Mouse (Mus musculus) midbrain, embryonic 11.5 days (tissue): ENCODE measurements at regions not wholly inside any gene's neighbourhood (a gene's known extent, or its start where the extent isn't known, plus 50 kb on each side); places are given as distances from the start of the nearest gene placed in this dataset.

ENCODE experiments used
- ATAC-seq: fragments of 200-750 bp; cut with Nextera tagmentation; 2 replicates; pipeline ENCODE4 v1.8.0; 2017; ENCODE audit warnings: moderate TSS enrichment, moderate library complexity; ENCODE audit not compliant: low FRiP score
- DNase-seq: peaks from one replicate; pipeline ENCODE4 v3.0.0; 2015; ENCODE audit warnings: low spot score; ENCODE audit errors: missing footprints
- H3K27ac ChIP-seq: fragments of 300-500 bp; sonication (generic); 2 replicates; pipeline ENCODE4 v1.5.1; 2014; ENCODE audit warnings: low read depth, low read length
- H3K27me3 ChIP-seq: fragments of 300-500 bp; sonication (generic); 2 replicates; pipeline ENCODE4 v1.6.1; 2014; ENCODE audit warnings: mild to moderate bottlenecking, low read length, moderate library complexity, mixed read lengths; ENCODE audit not compliant: control insufficient read depth, insufficient read depth
- H3K36me3 ChIP-seq: fragments of 300-500 bp; sonication (generic); 2 replicates; pipeline ENCODE4 v1.6.1; 2014; ENCODE audit warnings: mild to moderate bottlenecking, low read length, moderate library complexity, mixed read lengths; ENCODE audit not compliant: control insufficient read depth, insufficient read depth
- H3K4me1 ChIP-seq: fragments of 300-500 bp; sonication (generic); 2 replicates; pipeline ENCODE4 v1.6.1; 2014; ENCODE audit warnings: low read length; ENCODE audit not compliant: control insufficient read depth, insufficient read depth
- H3K4me2 ChIP-seq: fragments of 300-500 bp; sonication (generic); 2 replicates; pipeline ENCODE4 v1.6.1; 2014; ENCODE audit warnings: mild to moderate bottlenecking, moderate library complexity
- H3K4me3 ChIP-seq: fragments of 300-500 bp; sonication (generic); 2 replicates; pipeline ENCODE4 v1.5.1; 2014; ENCODE audit warnings: low read depth, low read length
- H3K9ac ChIP-seq: fragments of 300-500 bp; sonication (generic); 2 replicates; pipeline ENCODE4 v1.6.1; 2014; ENCODE audit warnings: low read length
- H3K9me3 ChIP-seq: fragments of 300-500 bp; sonication (generic); 2 replicates; pipeline ENCODE4 v1.6.1; 2016; ENCODE audit warnings: low read length; ENCODE audit not compliant: control insufficient read depth
- WGBS: fragments of 180-500 bp; shearing (Covaris S2); extraction: QIAGEN DNeasy Blood & Tissue Kit; methylation state at CpG from one replicate; pipeline ENCODE4 v1.1.7; 2014; 5-methylcytosine and 5-hydroxymethylcytosine counted together

GRCm38 (mm10) chr3:133651996-133652395 lies 107.1 kb upstream of the Tet2 start:
- Histone ChIP-seq H3K27ac (no peak overlapping the region), H3K4me3 (no peak overlapping the region), H3K27me3 (no peaks in the 10 kb centered on the region), H3K9ac (no peak overlapping the region), H3K4me2 (no peak overlapping the region), H3K36me3 (no peaks in the 10 kb centered on the region), H3K4me1 (no peaks in the 10 kb centered on the region), H3K9me3 (no peaks in the 10 kb centered on the region)
- ATAC-seq, result no peak
- 87% methylated on average over 4 of the region's 4 CpGs for WGBS
- no peak for DNase-seq

GRCm38 (mm10) chr3:133659759-133660158 lies 114.8 kb upstream of the Tet2 start:
- ATAC-seq (no peak), DNase-seq (no peak)
- Histone ChIP-seq H3K36me3 (no peaks in the 10 kb centered on the region), H3K9ac (no peak overlapping the region), H3K27me3 (no peaks in the 10 kb centered on the region), H3K9me3 (no peaks in the 10 kb centered on the region), H3K4me3 (no peak overlapping the region), H3K4me2 (no peak overlapping the region), H3K27ac (no peak overlapping the region), H3K4me1 (no peaks in the 10 kb centered on the region)
- WGBS, result 83% methylated on average over 8 of the region's 8 CpGs

GRCm38 (mm10) chr3:133661303-133661702 lies 116.4 kb upstream of the Tet2 start:
- no peak for DNase-seq

GRCm38 (mm10) chr3:133664914-133665313 lies 120.0 kb upstream of the Tet2 start:
- Histone ChIP-seq H3K4me3 (no peak overlapping the region), H3K9ac (no peak overlapping the region), H3K27ac (no peak overlapping the region), H3K4me1 (no peaks in the 10 kb centered on the region), H3K27me3 (no peaks in the 10 kb centered on the region), H3K9me3 (no peaks in the 10 kb centered on the region), H3K4me2 (no peak overlapping the region), H3K36me3 (no peaks in the 10 kb centered on the region)
- WGBS, result 81% methylated on average over 3 of the region's 3 CpGs
- ATAC-seq (no peak), DNase-seq (no peak)

More at GRCm38 (mm10) chr3:133661303-133661702, 116.4 kb upstream of the Tet2 start:
- Histone ChIP-seq H3K36me3 (no peaks in the 10 kb centered on the region), H3K4me1 (no peaks in the 10 kb centered on the region), H3K27ac (no peak overlapping the region), H3K9ac (no peak overlapping the region), H3K9me3 (no peaks in the 10 kb centered on the region), H3K4me3 (no peak overlapping the region), H3K27me3 (no peaks in the 10 kb centered on the region), H3K4me2 (no peak overlapping the region)
- no peak for ATAC-seq
- 77% methylated on average over 3 of the region's 3 CpGs for WGBS

- WGBS, result 85% methylated on average over 6 of the region's 6 CpGs
- no peaks in the 10 kb centered on the region for H3K36me3 ChIP-seq
These were observed 120.7 kb upstream of the Tet2 start for GRCm38 (mm10) chr3:133665425-133666317.

GRCm38 (mm10) chr3:133672742-133673447 lies 128.0 kb upstream of the Tet2 start:
- no peaks in the 10 kb centered on the region for H3K27me3 ChIP-seq
- no peak overlapping the region for H3K4me2 ChIP-seq
- WGBS, result 84% methylated on average over 10 of the region's 10 CpGs
- no peak overlapping the region for H3K9ac ChIP-seq
- no peaks in the 10 kb centered on the region for H3K36me3 ChIP-seq
- H3K4me3 ChIP-seq, result no peak overlapping the region
- H3K27ac ChIP-seq, result no peak overlapping the region
- DNase-seq (no peak), ATAC-seq (peak; percentile 61; the same call in 1 of the 2 replicates)
- H3K9me3 ChIP-seq, result no peaks in the 10 kb centered on the region
- no peaks in the 10 kb centered on the region for H3K4me1 ChIP-seq

More at GRCm38 (mm10) chr3:133665425-133666317, 120.7 kb upstream of the Tet2 start:
- H3K4me3 ChIP-seq, result no peak overlapping the region
- no peaks in the 10 kb centered on the region for H3K9me3 ChIP-seq
- ATAC-seq, result no peak
- no peak overlapping the region for H3K4me2 ChIP-seq
- H3K9ac ChIP-seq, result no peak overlapping the region
- DNase-seq, result no peak
- H3K4me1 ChIP-seq, result no peaks in the 10 kb centered on the region
- no peaks in the 10 kb centered on the region for H3K27me3 ChIP-seq
- no peak overlapping the region for H3K27ac ChIP-seq

GRCm38 (mm10) chr3:133677892-133678291 lies 133.0 kb upstream of the Tet2 start:
- H3K27me3 ChIP-seq, result no peaks in the 10 kb centered on the region
- no peak overlapping the region for H3K9ac ChIP-seq
- 79% methylated on average over 1 of the region's 1 CpGs for WGBS
- no peak overlapping the region for H3K27ac ChIP-seq
- ATAC-seq, result no peak
- H3K4me2 ChIP-seq, result no peak overlapping the region
- H3K36me3 ChIP-seq, result no peaks in the 10 kb centered on the region
- no peak overlapping the region for H3K4me3 ChIP-seq
- no peak for DNase-seq
- H3K9me3 ChIP-seq, result no peaks in the 10 kb centered on the region
- H3K4me1 ChIP-seq, result no peaks in the 10 kb centered on the region

- Histone ChIP-seq H3K4me2 (no peak overlapping the region), H3K27me3 (no peaks in the 10 kb centered on the region), H3K36me3 (no peaks in the 10 kb centered on the region), H3K9me3 (no peaks in the 10 kb centered on the region), H3K4me1 (no peaks in the 10 kb centered on the region), H3K27ac (no peak overlapping the region), H3K9ac (no peak overlapping the region), H3K4me3 (no peak overlapping the region)
- ATAC-seq, result no peak
- 93% methylated on average over 1 of the region's 1 CpGs for WGBS
- no peak for DNase-seq
These were observed 135.0 kb upstream of the Tet2 start for GRCm38 (mm10) chr3:133679891-133680290.

GRCm38 (mm10) chr3:133680343-133680742 lies 135.4 kb upstream of the Tet2 start:
- no peak for DNase-seq
- no peaks in the 10 kb centered on the region for H3K4me1 ChIP-seq
- H3K9me3 ChIP-seq, result no peaks in the 10 kb centered on the region

More at GRCm38 (mm10) chr3:133680343-133680742, 135.4 kb upstream of the Tet2 start:
- Histone ChIP-seq H3K27ac (no peak overlapping the region), H3K27me3 (no peaks in the 10 kb centered on the region), H3K4me3 (no peak overlapping the region), H3K36me3 (no peaks in the 10 kb centered on the region), H3K4me2 (no peak overlapping the region), H3K9ac (no peak overlapping the region)
- WGBS, result 81% methylated on average over 2 of the region's 2 CpGs
- no peak for ATAC-seq
